Mouse (Mus musculus): ENCODE measurements around the gene Nyap1.

The Nyap1 gene

GRCm38 (mm10) chr5:137744197-137744596 lies 2.8 kb upstream of the Nyap1 start:
- no peak for DNase-seq (ENCODE audit: low spot score)

- DNase-seq (ENCODE audit: low spot score), result no peak
Measured at GRCm38 (mm10) chr5:137742836-137743235, 1.4 kb upstream of the Nyap1 start.

DNA sequence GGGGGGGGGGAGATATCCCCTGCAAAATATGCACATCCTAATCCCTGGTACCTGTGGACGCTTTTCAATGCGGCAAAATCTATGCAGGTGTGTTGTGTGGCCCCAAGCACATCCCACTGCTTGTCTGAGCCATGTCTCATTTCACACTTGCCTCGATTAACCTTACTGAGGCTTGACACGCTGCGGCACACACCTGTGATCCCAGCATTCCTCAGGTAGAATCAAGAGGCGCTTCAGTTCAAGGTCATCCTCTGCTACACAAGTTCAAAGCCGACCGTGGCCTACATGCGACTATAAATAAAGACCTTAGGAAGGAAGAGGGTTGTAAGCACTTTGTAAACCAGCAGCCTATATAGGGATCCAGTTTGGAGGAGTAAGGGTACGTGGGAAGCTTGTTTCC lies 641 bp upstream of the Nyap1 start:
- no peak for DNase-seq (ENCODE audit: low spot score)

GRCm38 (mm10) chr5:137740506-137740905 lies 901 bp downstream of the Nyap1 start:
- DNase-seq (ENCODE audit: low spot score), result no peak

GRCm38 (mm10) chr5:137739471-137739870 lies 1.9 kb downstream of the Nyap1 start:
- DNase-seq (ENCODE audit: low spot score), result no peak

GRCm38 (mm10) chr5:137738516-137738915 lies 2.9 kb downstream of the Nyap1 start:
- no peak for DNase-seq (ENCODE audit: low spot score)

DNA sequence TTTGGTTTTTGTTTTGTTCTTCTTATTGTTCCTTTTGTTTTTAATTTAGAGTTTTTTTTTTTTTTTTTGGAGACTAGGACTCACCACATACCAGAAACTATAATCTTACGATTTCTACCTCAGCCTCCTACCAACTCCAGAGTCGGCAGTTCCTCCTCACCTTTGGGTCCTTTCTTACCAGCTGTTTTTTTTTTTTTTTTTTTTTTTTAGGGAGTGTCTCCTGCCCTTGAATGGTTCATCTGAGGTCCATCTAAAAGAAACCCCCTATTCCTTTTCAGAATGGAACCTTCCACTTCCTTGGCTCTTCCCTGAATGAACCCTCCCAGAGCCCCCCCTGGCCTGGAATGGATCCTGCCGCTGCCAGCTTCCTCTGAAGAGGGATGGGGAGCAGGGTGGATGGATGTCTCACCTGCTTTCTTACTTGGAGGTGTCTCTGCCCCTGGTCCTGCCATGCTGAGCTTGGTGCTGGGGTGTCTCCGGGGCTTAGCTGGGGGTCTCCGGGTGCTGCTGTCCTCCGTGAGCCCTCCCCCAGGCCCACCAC lies 3.9 kb downstream of the Nyap1 start:
- no peak for DNase-seq (ENCODE audit: low spot score)

DNA sequence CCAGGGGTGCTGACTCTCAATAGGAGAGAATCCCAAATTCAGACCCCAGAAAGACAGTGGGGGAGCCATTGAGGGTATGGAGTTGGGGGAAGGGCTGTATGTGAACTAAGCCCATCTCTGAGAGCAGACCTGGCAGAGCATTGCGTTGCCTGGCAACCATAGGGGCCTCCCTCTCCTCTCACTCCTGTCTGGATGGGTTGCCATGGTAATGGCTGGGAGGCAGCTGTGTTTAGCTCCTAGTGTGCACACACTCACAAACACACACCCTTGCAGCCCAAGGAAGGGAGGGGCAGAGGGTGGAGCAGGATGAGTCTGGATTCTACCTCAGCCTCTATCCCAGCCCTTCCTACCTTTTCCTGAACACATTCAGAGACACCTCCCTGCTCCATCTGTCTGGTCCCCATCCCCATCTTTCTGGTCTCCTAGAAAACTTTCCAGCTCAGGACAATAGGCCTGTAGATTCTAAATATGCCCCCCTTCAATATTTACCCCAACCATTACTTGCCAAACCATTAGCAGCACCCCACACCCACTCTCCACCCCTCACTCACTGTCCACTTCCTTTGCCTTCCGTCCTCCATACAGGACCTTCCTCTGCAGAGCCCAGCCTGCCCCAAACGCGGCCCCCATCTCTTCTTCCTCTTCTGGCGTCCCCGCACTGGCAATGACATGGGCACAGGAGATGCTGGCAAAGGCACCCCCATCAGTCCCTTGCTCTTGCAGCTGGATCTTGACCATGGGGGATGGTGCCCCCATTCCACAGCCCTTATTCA lies 6.9 kb downstream of the Nyap1 start:
- no peak for DNase-seq (ENCODE audit: low spot score)

- no peak for DNase-seq (ENCODE audit: low spot score)
Measured at GRCm38 (mm10) chr5:137733638-137734288, 7.6 kb downstream of the Nyap1 start.

GRCm38 (mm10) chr5:137726767-137727166 lies 14.6 kb downstream of the Nyap1 start:
- DNase-seq (ENCODE audit: low spot score), result no peak

DNA sequence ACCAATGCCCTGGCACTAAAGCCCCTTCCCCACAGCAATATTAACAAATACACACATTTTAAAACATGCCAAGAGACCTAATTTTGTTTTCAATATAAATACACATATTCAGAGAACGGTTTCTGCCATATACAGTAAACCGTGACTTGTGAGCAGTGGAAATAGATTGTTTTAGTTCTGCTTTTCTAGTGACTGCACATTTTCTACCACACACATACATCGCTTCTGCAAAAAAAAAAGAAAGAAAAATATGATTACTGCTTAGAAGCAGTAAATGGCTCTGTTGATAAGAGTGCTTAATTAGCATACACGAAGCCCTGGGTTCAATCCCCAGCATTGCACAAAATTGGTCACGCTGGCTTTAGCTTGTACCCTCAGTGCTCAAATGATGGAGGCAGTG lies 17.6 kb downstream of the Nyap1 start:
- no peak for DNase-seq (ENCODE audit: low spot score)

- peak; percentile 44 for DNase-seq (ENCODE audit: low spot score)
Measured at GRCm38 (mm10) chr5:137720558-137721164, 20.7 kb downstream of the Nyap1 start.

- no peak for DNase-seq (ENCODE audit: low spot score)
Measured at GRCm38 (mm10) chr5:137719088-137719487, 22.3 kb downstream of the Nyap1 start.

GRCm38 (mm10) chr5:137718020-137718790 lies 23.2 kb downstream of the Nyap1 start:
- DNase-seq (ENCODE audit: low spot score), result peak; percentile 24

DNA sequence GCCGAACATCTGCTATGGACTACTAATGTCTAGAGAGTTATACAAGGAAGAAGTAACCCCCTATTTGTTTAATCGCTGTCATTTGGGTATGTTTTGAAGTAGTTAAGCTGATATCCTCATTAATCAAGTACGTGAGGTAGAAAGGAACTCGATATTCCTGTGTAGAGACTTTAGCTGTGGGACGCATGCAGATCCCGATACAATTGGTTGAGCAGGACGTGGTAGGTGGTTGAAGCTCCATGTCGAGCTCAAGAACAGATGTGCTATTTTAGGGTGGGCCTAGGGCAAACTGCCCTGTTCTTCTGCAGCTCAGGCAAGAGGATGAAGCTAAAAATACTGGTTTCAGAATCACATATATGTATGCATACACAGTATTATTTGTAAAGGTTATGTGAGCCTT lies 25.7 kb downstream of the Nyap1 start:
- DNase-seq (ENCODE audit: low spot score), result no peak

DNA sequence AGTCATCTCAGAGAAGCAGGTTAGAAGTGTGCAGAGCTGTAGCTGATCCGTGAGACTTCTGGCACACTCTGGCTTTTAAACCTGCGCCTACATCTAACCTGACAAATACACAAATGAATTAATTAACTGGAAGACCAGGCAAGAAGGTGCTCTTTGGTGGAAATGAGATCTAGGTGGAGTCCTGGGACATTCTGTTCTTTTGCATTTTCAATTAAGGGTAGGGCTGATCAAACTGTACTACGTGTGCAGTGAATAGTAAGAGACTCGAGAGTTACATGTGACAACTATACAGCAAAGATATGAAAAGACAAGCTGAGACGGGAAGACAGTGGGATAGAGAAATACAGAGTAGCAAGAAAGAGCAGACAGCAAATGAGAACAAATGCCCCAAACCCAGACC lies 28.0 kb downstream of the Nyap1 start:
- DNase-seq (ENCODE audit: low spot score), result no peak

GRCm38 (mm10) chr5:137706913-137707633 lies 34.3 kb downstream of the Nyap1 start:
- peak; percentile 93 for DNase-seq (ENCODE audit: low spot score)

- peak; percentile 22 for DNase-seq (ENCODE audit: low spot score)
Measured at GRCm38 (mm10) chr5:137705242-137705641, 36.2 kb downstream of the Nyap1 start.

- DNase-seq (ENCODE audit: low spot score), result no peak
Measured at GRCm38 (mm10) chr5:137699850-137700249, 41.6 kb downstream of the Nyap1 start.

DNA sequence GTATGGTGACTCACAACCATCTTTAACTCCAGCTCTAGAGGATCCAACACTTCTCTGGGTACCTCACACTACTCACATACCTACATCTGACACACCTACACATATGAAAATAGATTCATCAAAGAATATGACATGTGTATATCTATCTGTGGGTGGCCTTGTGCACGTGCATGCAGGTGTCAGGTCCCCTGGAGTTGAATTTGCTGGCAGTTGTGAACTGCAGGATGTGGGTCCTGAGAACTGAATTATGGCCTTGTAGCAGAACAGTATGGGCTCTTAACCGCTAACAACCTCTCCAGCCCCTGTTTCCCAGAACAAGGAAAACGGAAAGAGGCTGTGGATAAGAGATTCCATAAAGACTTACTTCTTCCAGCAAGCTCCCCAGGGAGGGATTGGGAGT lies 42.3 kb downstream of the Nyap1 start:
- DNase-seq (ENCODE audit: low spot score), result no peak

DNA sequence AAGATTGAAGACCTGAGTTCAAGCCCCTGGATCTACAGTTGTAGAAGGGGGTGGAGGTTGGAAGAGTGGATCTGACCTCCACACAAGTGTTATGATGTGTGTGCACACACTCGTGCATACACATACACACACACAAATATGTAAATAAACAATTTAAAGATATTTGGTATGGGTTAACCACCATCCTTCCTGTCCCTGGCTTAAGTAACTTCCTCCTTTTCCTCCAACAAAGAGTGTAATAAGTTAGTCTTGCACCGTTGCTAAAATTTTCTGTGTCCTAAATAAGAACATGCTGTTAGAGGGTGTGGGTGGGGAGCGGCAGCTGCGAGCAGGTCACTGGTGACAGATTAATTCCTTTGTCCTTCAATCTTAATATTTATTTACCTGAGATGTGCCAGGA lies 45.5 kb downstream of the Nyap1 start:
- DNase-seq (ENCODE audit: low spot score), result no peak

- DNase-seq (ENCODE audit: low spot score), result no peak
Measured at GRCm38 (mm10) chr5:137694796-137695195, 46.6 kb downstream of the Nyap1 start.

All from lung, postnatal 25 days (tissue).